Mouse (Mus musculus) liver, postnatal 0 days (tissue): ENCODE measurements around the gene Dpagt1. TPM values are rescaled to one million over a fixed set of nuclear protein-coding genes. Genes with fewer than 3 reads are reported as not detected.
A peak's percentile ranks its signal among the peaks of the same experiment; 100 is the strongest.
"Not testable (repeated sequence)": the region's sequence is repeated elsewhere in the genome, so short reads cannot be mapped to it uniquely, and the experiment has no call there.

ENCODE experiments used
- ATAC-seq: fragments of 200-750 bp; cut with Nextera tagmentation; 2 replicates; pipeline ENCODE4 v1.8.0; 2017; ENCODE audit warnings: mild to moderate bottlenecking, moderate library complexity
- DNase-seq: peaks from one replicate; pipeline ENCODE4 v3.0.0-alpha.2; 2016
- H3K27ac ChIP-seq: fragments of 300-500 bp; sonication (generic); 2 replicates; pipeline ENCODE4 v1.5.1; 2014; ENCODE audit warnings: antibody characterized with exemption, moderate library complexity, mild to moderate bottlenecking, low read depth
- H3K27me3 ChIP-seq: fragments of 300-500 bp; sonication (generic); 2 replicates; pipeline ENCODE4 v1.6.1; 2014; ENCODE audit warnings: low read length, control low read depth, mixed read lengths; ENCODE audit not compliant: insufficient read depth
- H3K36me3 ChIP-seq: fragments of 300-500 bp; sonication (generic); replicated peaks from 2 replicates; pipeline ENCODE4 v1.6.1; 2014; ENCODE audit warnings: mild to moderate bottlenecking, control low read depth, low read length, moderate library complexity, mixed read lengths; ENCODE audit not compliant: insufficient read depth
- H3K4me1 ChIP-seq: fragments of 300-500 bp; sonication (generic); 2 replicates; pipeline ENCODE4 v1.6.1; 2014; ENCODE audit warnings: antibody characterized with exemption, mild to moderate bottlenecking, control low read depth; ENCODE audit not compliant: insufficient read depth
- H3K4me2 ChIP-seq: fragments of 300-500 bp; sonication (generic); 2 replicates; pipeline ENCODE4 v1.6.1; 2014; ENCODE audit warnings: low read depth, mild to moderate bottlenecking, low read length, moderate library complexity, mixed read lengths
- H3K4me3 ChIP-seq: fragments of 300-500 bp; sonication (generic); 2 replicates; pipeline ENCODE4 v1.5.1; 2014; ENCODE audit warnings: low read depth, low read length
- H3K9ac ChIP-seq: fragments of 300-500 bp; sonication (generic); replicated peaks from 2 replicates; pipeline ENCODE4 v1.6.1; 2014; ENCODE audit warnings: mild to moderate bottlenecking, moderate library complexity
- H3K9me3 ChIP-seq: fragments of 300-500 bp; sonication (generic); 2 replicates; pipeline ENCODE4 v1.6.1; 2016; ENCODE audit warnings: mild to moderate bottlenecking, control low read depth, low read length, mixed read lengths
- CTCF ChIP-seq: sonication (generic); IDR thresholded peaks from 2 replicates; pipeline ENCODE4 v1.5.1; 2016; ENCODE audit warnings: antibody characterized with exemption, low read depth
- EP300 ChIP-seq: IDR thresholded peaks from 2 replicates; pipeline ENCODE4 v1.6.1; 2016; ENCODE audit warnings: antibody characterized with exemption, low read depth, mild to moderate bottlenecking
- WGBS: fragments of 180-500 bp; shearing (Covaris S2); extraction: QIAGEN DNeasy Blood & Tissue Kit; methylation state at CpG from one replicate; pipeline ENCODE4 v1.1.7; 2014; ENCODE audit not compliant: insufficient replicate concordance; 5-methylcytosine and 5-hydroxymethylcytosine counted together
- polyA plus RNA-seq: library from polyadenylated mRNA; unstranded; fragments of >200 nt; fragmentation: Nextera tagmentation; extraction: Ambion mirVana; gene quantifications from 2 replicates; pipeline ENCODE4 v1.2.1, GENCODE M21; 2015

The Dpagt1 gene
- polyA plus RNA-seq, 1 experiment from 2014 or later, result 19.0 TPM

GRCm38 (mm10) chr9:44348546-44348945 lies 22.7 kb downstream of the Dpagt1 start:
- 96% methylated on average over 4 of the region's 4 CpGs for WGBS
- Histone ChIP-seq H3K4me2 (no peak overlapping the region), H3K9ac (no peak overlapping the region), H3K36me3 (peaks cover 55% of the 10 kb centered on the region), H3K4me3 (no peak overlapping the region), H3K27ac (no peak overlapping the region), H3K27me3 (no peaks in the 10 kb centered on the region), H3K4me1 (no peaks in the 10 kb centered on the region), H3K9me3 (no peaks in the 10 kb centered on the region)
- DNase-seq (no peak), ATAC-seq (no peak)
- peak; percentile 55 for TF ChIP-seq CTCF
- TF ChIP-seq EP300, result no peak

- Histone ChIP-seq H3K4me1 (no peaks in the 10 kb centered on the region), H3K36me3 (peaks cover 80% of the 10 kb centered on the region), H3K9ac (no peak overlapping the region), H3K27ac (no peak overlapping the region), H3K4me3 (no peak overlapping the region), H3K27me3 (no peaks in the 10 kb centered on the region), H3K4me2 (no peak overlapping the region), H3K9me3 (no peaks in the 10 kb centered on the region)
- WGBS, result 87% methylated on average over 4 of the region's 4 CpGs
- ATAC-seq (no peak), DNase-seq (no peak)
- TF ChIP-seq EP300 (no peak), CTCF (no peak)
Measured at GRCm38 (mm10) chr9:44351396-44351795, 25.6 kb downstream of the Dpagt1 start.

GRCm38 (mm10) chr9:44352337-44352736 lies 26.5 kb downstream of the Dpagt1 start:
- no peak overlapping the region for H3K4me3 ChIP-seq

GRCm38 (mm10) chr9:44353142-44353541 lies 27.3 kb downstream of the Dpagt1 start:
- H3K27me3 ChIP-seq, result no peaks in the 10 kb centered on the region
- no peak overlapping the region for H3K4me2 ChIP-seq
- no peak for ATAC-seq
- peaks cover 81% of the 10 kb centered on the region for H3K36me3 ChIP-seq
- H3K9ac ChIP-seq, result no peak overlapping the region
- no peak overlapping the region for H3K27ac ChIP-seq
- no peak for DNase-seq
- H3K4me1 ChIP-seq, result no peaks in the 10 kb centered on the region
- H3K9me3 ChIP-seq, result no peaks in the 10 kb centered on the region
- no peak for TF ChIP-seq EP300
- no peak for TF ChIP-seq CTCF
- no peak overlapping the region for H3K4me3 ChIP-seq
- 93% methylated on average over 6 of the region's 6 CpGs for WGBS

More at GRCm38 (mm10) chr9:44352337-44352736, 26.5 kb downstream of the Dpagt1 start:
- TF ChIP-seq CTCF, result no peak
- TF ChIP-seq EP300, result no peak
- Histone ChIP-seq H3K27me3 (no peaks in the 10 kb centered on the region), H3K4me1 (no peaks in the 10 kb centered on the region), H3K36me3 (peaks cover 83% of the 10 kb centered on the region), H3K27ac (no peak overlapping the region), H3K9ac (no peak overlapping the region), H3K4me2 (no peak overlapping the region), H3K9me3 (no peaks in the 10 kb centered on the region)
- DNase-seq, result no peak
- no peak for ATAC-seq
- 90% methylated on average over 10 of the region's 10 CpGs for WGBS

- WGBS, result 65% methylated on average over 4 of the region's 4 CpGs
- no peaks in the 10 kb centered on the region for H3K9me3 ChIP-seq
- H3K27me3 ChIP-seq, result no peaks in the 10 kb centered on the region
- H3K4me3 ChIP-seq, result no peak overlapping the region
- no peak for ATAC-seq
- H3K27ac ChIP-seq, result no peak overlapping the region
- H3K36me3 ChIP-seq, result peaks cover 61% of the 10 kb centered on the region
- no peak for DNase-seq
- H3K9ac ChIP-seq, result no peak overlapping the region
- H3K4me1 ChIP-seq, result peaks cover 6% of the 10 kb centered on the region
- no peak overlapping the region for H3K4me2 ChIP-seq
- TF ChIP-seq CTCF (peak; percentile 76), EP300 (no peak)
Measured at GRCm38 (mm10) chr9:44357207-44357606, 31.4 kb downstream of the Dpagt1 start.

- WGBS, result under 1% methylated on average over 44 of the region's 44 CpGs
Measured at GRCm38 (mm10) chr9:44361190-44361917, 35.5 kb downstream of the Dpagt1 start, which contains the start of gene Vps11. Vps11 (minus strand) TSS chr9:44361670.

GRCm38 (mm10) chr9:44361931-44362330 lies 36.1 kb downstream of the Dpagt1 start:
- peak overlapping the region; percentile 92 for H3K4me3 ChIP-seq
- WGBS, result 38% methylated on average over 4 of the region's 4 CpGs
- peaks cover 15% of the 10 kb centered on the region for H3K36me3 ChIP-seq
- H3K4me2 ChIP-seq, result peak overlapping the region; percentile 76
- peak overlapping the region; percentile 89 for H3K9ac ChIP-seq
- H3K9me3 ChIP-seq, H3K27me3 ChIP-seq, DNase-seq, H3K4me1 ChIP-seq: not testable (repeated sequence)
- ATAC-seq, result peak; percentile 45
- peak overlapping the region; percentile 91 for H3K27ac ChIP-seq

More at GRCm38 (mm10) chr9:44361190-44361917, 35.5 kb downstream of the Dpagt1 start, which contains the start of gene Vps11:
- Histone ChIP-seq H3K9me3 (no peaks in the 10 kb centered on the region), H3K36me3 (peaks cover 21% of the 10 kb centered on the region), H3K27me3 (no peaks in the 10 kb centered on the region), H3K9ac (peak within 1 kb of the TSS; percentile 89), H3K27ac (peak within 1 kb of the TSS; percentile 91), H3K4me1 (peaks cover 6% of the 10 kb centered on the region), H3K4me2 (peak within 1 kb of the TSS; percentile 76), H3K4me3 (peak within 1 kb of the TSS; percentile 92)
- peak; percentile 97 for DNase-seq
- ATAC-seq, result peak; percentile 94
- TF ChIP-seq EP300 (no peak), CTCF (no peak)
